Mouse (Mus musculus): Measurements from ENCODE around the gene Mybpc3.
"Not testable (repeated sequence)": the region's sequence is repeated elsewhere in the genome, so short reads cannot be mapped to it uniquely, and the experiment has no call there.

Mybpc3 gene

GRCm38 (mm10) chr2:91088987-91089386, 29.0 kb upstream of the Mybpc3 start:
- DNase-seq = no peak

- no peak for DNase-seq
These were observed 27.7 kb upstream of the Mybpc3 start for GRCm38 (mm10) chr2:91090208-91090607.

GRCm38 (mm10) chr2:91090827-91091226, 27.1 kb upstream of the Mybpc3 start:
- DNase-seq = no peak

- no peak for DNase-seq
These were observed 21.4 kb upstream of the Mybpc3 start for GRCm38 (mm10) chr2:91096524-91096923.

- no peak for DNase-seq
These were observed 20.9 kb upstream of the Mybpc3 start for GRCm38 (mm10) chr2:91097015-91097414.

GRCm38 (mm10) chr2:91098156-91098555, 19.8 kb upstream of the Mybpc3 start:
- no peak for DNase-seq

GRCm38 (mm10) chr2:91101124-91101740, 16.7 kb upstream of the Mybpc3 start:
- DNase-seq = peak; percentile 94

- DNase-seq = no peak
These were observed 9.8 kb upstream of the Mybpc3 start for GRCm38 (mm10) chr2:91108156-91108555.

GRCm38 (mm10) chr2:91109241-91109640, 8.7 kb upstream of the Mybpc3 start:
- no peak for DNase-seq

- no peak for DNase-seq
These were observed 8.0 kb upstream of the Mybpc3 start for GRCm38 (mm10) chr2:91109807-91110385.

- no peak for DNase-seq
These were observed 7.5 kb upstream of the Mybpc3 start for GRCm38 (mm10) chr2:91110429-91110828.

GRCm38 (mm10) chr2:91111832-91112231, 6.1 kb upstream of the Mybpc3 start:
- DNase-seq = not testable (repeated sequence)

GRCm38 (mm10) chr2:91112491-91112890, 5.5 kb upstream of the Mybpc3 start:
- DNase-seq = no peak

- no peak for DNase-seq
These were observed 4.6 kb upstream of the Mybpc3 start for GRCm38 (mm10) chr2:91113334-91113733.

GRCm38 (mm10) chr2:91113852-91114251, 4.1 kb upstream of the Mybpc3 start:
- no peak for DNase-seq

GRCm38 (mm10) chr2:91114781-91115577, 3.0 kb upstream of the Mybpc3 start:
- DNase-seq = peak; percentile 77

GRCm38 (mm10) chr2:91115578-91115970, 2.4 kb upstream of the Mybpc3 start:
- DNase-seq = no peak

- DNase-seq = no peak
These were observed 1.1 kb upstream of the Mybpc3 start for GRCm38 (mm10) chr2:91116842-91117241.

GRCm38 (mm10) chr2:91118647-91119046, 703 bp downstream of the Mybpc3 start:
- no peak for DNase-seq

GRCm38 (mm10) chr2:91119061-91119460, 1.1 kb downstream of the Mybpc3 start:
- no peak for DNase-seq

- no peak for DNase-seq
These were observed 1.6 kb downstream of the Mybpc3 start for GRCm38 (mm10) chr2:91119551-91119950.

- no peak for DNase-seq
These were observed 2.3 kb downstream of the Mybpc3 start for GRCm38 (mm10) chr2:91120261-91120671.

GRCm38 (mm10) chr2:91121011-91121410, 3.1 kb downstream of the Mybpc3 start:
- no peak for DNase-seq

GRCm38 (mm10) chr2:91121497-91121896, 3.6 kb downstream of the Mybpc3 start:
- DNase-seq = no peak

All from thymus, postnatal 14 days (tissue).